Mouse (Mus musculus) C2C12 (cell line): Measurements from ENCODE around the gene Ltbp1. TPM values are rescaled to one million over a fixed set of nuclear protein-coding genes. Genes with fewer than 3 reads are reported as not detected.
A peak's percentile ranks its signal among the peaks of the same experiment; 100 is the strongest.

Source experiments
- H3K27me3 ChIP-seq: one replicate; pipeline ENCODE4 v1.6.1; 2011; ENCODE audit not compliant: control insufficient read depth, insufficient read depth, insufficient read length
- H3K36me3 ChIP-seq: one replicate; pipeline ENCODE4 v1.6.1; 2011; ENCODE audit not compliant: control insufficient read depth, insufficient read depth
- H3K4me3 ChIP-seq: one replicate; pipeline ENCODE4 v1.5.1; 2011; ENCODE audit warnings: mild to moderate bottlenecking, control low read depth; ENCODE audit not compliant: poor library complexity, insufficient read depth, severe bottlenecking
- H3K79me2 ChIP-seq: one replicate; pipeline ENCODE4 v1.6.1; 2011; ENCODE audit not compliant: control insufficient read depth, insufficient read depth
- H3K79me3 ChIP-seq: one replicate; pipeline ENCODE4 v1.6.1; 2011; ENCODE audit warnings: low read depth, control low read depth
- H3ac ChIP-seq: one replicate; pipeline ENCODE3; 2011; ENCODE audit warnings: low read depth; ENCODE audit not compliant: control insufficient read depth, insufficient read length
- CEBPB ChIP-seq: IDR thresholded peaks from one replicate; pipeline ENCODE4 v1.6.1; 2011; ENCODE audit warnings: low read depth, mild to moderate bottlenecking, control low read depth, moderate library complexity
- CTCF ChIP-seq: IDR thresholded peaks from one replicate; pipeline ENCODE4 v1.5.1; 2011; ENCODE audit not compliant: control insufficient read depth, insufficient read depth, insufficient read length
- FOSL1 ChIP-seq: IDR thresholded peaks from one replicate; pipeline ENCODE4 v1.8.0; 2011; ENCODE audit warnings: mild to moderate bottlenecking, low read length; ENCODE audit not compliant: poor library complexity, insufficient read depth, severe bottlenecking
- MAX ChIP-seq: IDR thresholded peaks from one replicate; pipeline ENCODE4 v1.6.1; 2011; ENCODE audit warnings: mild to moderate bottlenecking, control low read depth
- MYOD1 ChIP-seq: IDR thresholded peaks from one replicate; pipeline ENCODE4 v1.6.1; 2011; ENCODE audit warnings: low read depth; ENCODE audit not compliant: control insufficient read depth, insufficient read length
- MYOG ChIP-seq: IDR thresholded peaks from one replicate; pipeline ENCODE4 v1.6.1; 2011; ENCODE audit not compliant: control insufficient read depth, insufficient read length; ENCODE audit errors: extremely low read depth
- USF1 ChIP-seq: IDR thresholded peaks from one replicate; pipeline ENCODE4 v1.6.1; 2011; ENCODE audit warnings: low read depth, mild to moderate bottlenecking, control low read depth, moderate library complexity
- polyA plus RNA-seq: library from polyadenylated mRNA; unstranded; fragments of >200 nt; fragmentation: generic; extraction: Trizol; gene quantifications from one replicate; pipeline ENCODE4 v1.2.1, GENCODE M21; 2012; ENCODE audit warnings: missing spikeins

Gene Ltbp1
- polyA plus RNA-seq, 1 experiment, result 41.8 TPM

- Histone ChIP-seq H3K27me3 (no peaks in the 10 kb centered on the region), H3K79me2 (peaks cover 92% of the 10 kb centered on the region), H3K36me3 (peaks cover 7% of the 10 kb centered on the region), H3ac (no peak overlapping the region), H3K4me3 (no peak overlapping the region), H3K79me3 (peaks cover 41% of the 10 kb centered on the region)
- no peak for TF ChIP-seq FOSL1
- TF ChIP-seq CEBPB, result peak; percentile 79
- no peak for TF ChIP-seq MYOD1
Measured at GRCm38 (mm10) chr17:75216362-75216761, 211.0 kb downstream of the Ltbp1 start.

- H3K36me3 ChIP-seq, result peaks cover 7% of the 10 kb centered on the region
- H3K79me3 ChIP-seq, result peaks cover 34% of the 10 kb centered on the region
- H3K27me3 ChIP-seq, result no peaks in the 10 kb centered on the region
- no peak for TF ChIP-seq MYOD1
- TF ChIP-seq CEBPB, result no peak
- no peak for TF ChIP-seq USF1
- TF ChIP-seq MAX, result no peak
- TF ChIP-seq MYOG, result no peak
- TF ChIP-seq FOSL1, result no peak
- peaks cover 85% of the 10 kb centered on the region for H3K79me2 ChIP-seq
- no peak overlapping the region for H3ac ChIP-seq
- H3K4me3 ChIP-seq, result no peak overlapping the region
Measured at GRCm38 (mm10) chr17:75218700-75219099, 213.3 kb downstream of the Ltbp1 start.

- Histone ChIP-seq H3K36me3 (peaks cover 54% of the 10 kb centered on the region), H3ac (no peak overlapping the region), H3K27me3 (no peaks in the 10 kb centered on the region), H3K79me3 (peaks cover 8% of the 10 kb centered on the region), H3K4me3 (no peak overlapping the region), H3K79me2 (peaks cover 16% of the 10 kb centered on the region)
- TF ChIP-seq USF1 (no peak), CTCF (no peak), MAX (no peak), MYOD1 (no peak), FOSL1 (no peak), MYOG (no peak), CEBPB (no peak)
Measured at GRCm38 (mm10) chr17:75228321-75228720, 223.0 kb downstream of the Ltbp1 start.

- H3K36me3 ChIP-seq, result peaks cover 52% of the 10 kb centered on the region
- H3K79me2 ChIP-seq, result no peaks in the 10 kb centered on the region
- no peaks in the 10 kb centered on the region for H3K27me3 ChIP-seq
- TF ChIP-seq MAX (no peak), FOSL1 (no peak), MYOD1 (no peak), MYOG (no peak), CTCF (no peak), CEBPB (no peak), USF1 (no peak)
- H3ac ChIP-seq, result no peak overlapping the region
- H3K4me3 ChIP-seq, result no peak overlapping the region
- peaks cover 2% of the 10 kb centered on the region for H3K79me3 ChIP-seq
Measured at GRCm38 (mm10) chr17:75233206-75233605, 227.8 kb downstream of the Ltbp1 start.

GRCm38 (mm10) chr17:75233923-75234322 is 228.6 kb downstream of the Ltbp1 start:
- no peaks in the 10 kb centered on the region for H3K27me3 ChIP-seq
- H3K79me3 ChIP-seq, result peaks cover 2% of the 10 kb centered on the region
- TF ChIP-seq USF1 (no peak), MAX (no peak), MYOG (no peak), CTCF (no peak), FOSL1 (no peak), MYOD1 (no peak), CEBPB (no peak)
- peaks cover 45% of the 10 kb centered on the region for H3K36me3 ChIP-seq
- H3K79me2 ChIP-seq, result no peaks in the 10 kb centered on the region
- H3ac ChIP-seq, result no peak overlapping the region
- no peak overlapping the region for H3K4me3 ChIP-seq

GRCm38 (mm10) chr17:75235781-75236180 is 230.4 kb downstream of the Ltbp1 start:
- H3K4me3 ChIP-seq, result no peak overlapping the region
- no peaks in the 10 kb centered on the region for H3K27me3 ChIP-seq
- no peaks in the 10 kb centered on the region for H3K79me2 ChIP-seq
- TF ChIP-seq FOSL1 (no peak), MAX (no peak), MYOG (no peak), USF1 (no peak), CEBPB (no peak), MYOD1 (no peak), CTCF (no peak)
- H3ac ChIP-seq, result no peak overlapping the region
- peaks cover 45% of the 10 kb centered on the region for H3K36me3 ChIP-seq
- H3K79me3 ChIP-seq, result no peaks in the 10 kb centered on the region
